Mouse (Mus musculus) left cerebral cortex, adult 2 months (tissue): ENCODE measurements around the gene Aurka. TPM values are rescaled to one million over a fixed set of nuclear protein-coding genes. Genes with fewer than 3 reads are reported as not detected.

Source experiments
- DNase-seq, 2 experiments: peaks; one replicate each; pipeline ENCODE4 v3.0.0; 2021 to 2022; ENCODE audit warnings: low spot score in 2 of 2, mixed read lengths in 1 of 2; ENCODE audit errors: extremely low spot score in 1 of 2
- H3K27ac ChIP-seq: fragments of 200-600 bp; 2 replicates; pipeline ENCODE4 v1.8.1; 2022
- H3K4me3 ChIP-seq: fragments of 200-600 bp; 2 replicates; pipeline ENCODE4 v1.8.1; 2022
- CTCF ChIP-seq: fragments of 200-600 bp; IDR thresholded peaks from 2 replicates; pipeline ENCODE4 v1.8.1; 2022; ENCODE audit warnings: antibody characterized with exemption, mild to moderate bottlenecking, moderate library complexity
- intact Hi-C: fragments of 180-260 bp; cut with DNase I; formaldehyde crosslinking; loops from one replicate; pipeline ENCODE4 v1.15.1; 2025
- total RNA-seq, 2 experiments: library from RNA; stranded (reverse); gene quantifications; 2 replicates each; pipeline ENCODE4 v1.2.3; 2021

Aurka gene
- total RNA-seq, 2 experiments from 2014 or later: 0.87 to 1.2 TPM

- DNase-seq: peak; percentile 28 to 31
- Histone ChIP-seq H3K4me3 (peak overlapping the region; percentile 60), H3K27ac (no peak overlapping the region; the same call in 1 of the 2 replicates)
- no peak; the same call in 1 of the 2 replicates for TF ChIP-seq CTCF
- intact Hi-C loops: loop anchor here (10.0 kb wide), 1 partner anchor 1831 kb away; no protein-coding TSS in a partner anchor
These were observed 24.1 kb downstream of the Aurka start for GRCm38 (mm10) chr2:172346034-172346929.

DNA sequence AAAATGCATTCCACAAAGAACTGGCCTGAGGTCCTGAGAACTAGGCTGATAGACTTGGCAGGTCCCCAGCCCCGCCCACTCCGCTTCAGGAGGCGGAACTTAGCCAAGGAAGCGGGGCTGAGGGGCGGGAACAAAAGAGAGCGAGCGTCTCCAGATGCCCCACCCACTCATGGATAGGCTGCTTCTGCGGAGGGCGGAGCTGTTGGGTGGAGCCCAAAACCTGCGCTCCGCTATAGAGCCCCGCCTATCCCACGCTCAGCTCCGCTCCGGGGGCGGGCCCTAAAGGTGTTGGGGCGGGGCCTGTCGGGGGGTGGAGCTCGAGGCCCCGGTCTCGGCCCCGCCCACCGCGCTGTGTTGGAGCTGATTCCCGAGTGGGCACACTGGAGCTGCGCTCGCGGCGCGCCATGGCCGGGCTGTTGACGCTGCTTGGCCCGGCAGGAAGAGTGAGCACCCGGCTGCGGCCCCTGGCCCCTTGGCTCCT lies 25.0 kb downstream of the Aurka start, which contains the start of gene Fam210b:
Fam210b (plus strand) TSS at position 308 of the 481 bp plus-strand sequence.
- no peak for TF ChIP-seq CTCF
- DNase-seq: peak; percentile 91 to 94
- intact Hi-C loops: loop anchor here (2.0 to 10.0 kb wide), 2 partner anchors 26 to 1830 kb away; partner anchors contain the start of genes Aurka and Cstf1
- Histone ChIP-seq H3K27ac (peak within 1 kb of the TSS; percentile 28), H3K4me3 (peak within 1 kb of the TSS; percentile 60)

DNA sequence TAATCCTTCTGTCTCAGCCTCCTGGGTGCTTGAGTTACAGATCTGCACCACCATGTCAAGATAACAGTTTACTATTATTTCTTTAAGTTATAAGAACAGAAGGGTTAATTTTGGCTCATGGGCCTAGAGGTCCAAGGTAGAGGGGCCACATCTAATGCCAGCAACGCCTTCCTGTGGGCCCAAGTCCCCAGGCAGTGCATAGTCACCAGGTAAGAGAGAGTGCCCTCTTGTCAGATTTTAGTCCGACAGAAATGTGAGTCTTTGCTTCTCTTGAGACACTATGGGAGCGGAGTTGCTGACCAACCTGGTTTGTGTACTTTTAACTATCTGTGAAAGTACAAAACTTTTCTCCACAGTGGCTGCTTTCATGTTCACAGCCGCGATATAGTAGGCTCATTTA lies 25.7 kb downstream of the Aurka start:
- Histone ChIP-seq H3K27ac (0 out of 2 replicates have a peak overlapping the region, but pooled peaks have one; percentile 19), H3K4me3 (no peak overlapping the region; the same call in 1 of the 2 replicates)
- intact Hi-C loops: loop anchor here (2.0 to 10.0 kb wide), 2 partner anchors 26 to 1830 kb away; partner anchors contain the start of genes Aurka and Cstf1
- DNase-seq: no peak
- no peak for TF ChIP-seq CTCF

GRCm38 (mm10) chr2:172343751-172344150 lies 26.6 kb downstream of the Aurka start:
- Histone ChIP-seq H3K4me3 (no peak overlapping the region), H3K27ac (no peak overlapping the region)
- no peak for TF ChIP-seq CTCF
- DNase-seq: no peak
- intact Hi-C loops: loop anchor here (2.0 to 10.0 kb wide), 2 partner anchors 27 to 1829 kb away; partner anchors contain the start of genes Aurka and Cstf1

DNA sequence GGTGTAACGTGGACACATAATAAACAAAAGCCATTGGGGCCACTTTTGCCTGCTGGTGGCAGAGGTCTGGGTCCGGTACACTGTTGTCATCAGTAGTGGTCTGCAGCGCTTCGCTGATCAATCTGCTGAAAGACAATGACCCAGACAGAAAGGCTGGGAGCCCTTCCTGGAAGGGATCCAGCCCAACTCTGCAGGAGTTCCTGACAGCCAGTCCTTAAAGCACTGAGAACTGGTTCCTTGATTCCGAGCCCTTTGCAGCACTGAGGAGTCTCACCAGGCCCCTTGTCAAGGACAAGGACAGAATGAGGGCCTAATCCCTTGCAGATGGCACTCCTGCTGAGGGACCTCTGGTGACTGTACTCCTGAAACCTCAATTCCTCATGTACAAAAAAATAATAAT lies 28.7 kb downstream of the Aurka start:
- intact Hi-C loops: loop anchor here (10.0 kb wide), 1 partner anchor 1827 kb away; no protein-coding TSS in a partner anchor
- DNase-seq: no peak
- TF ChIP-seq CTCF: no peak

GRCm38 (mm10) chr2:172340936-172341335 lies 29.4 kb downstream of the Aurka start:
- no peak for TF ChIP-seq CTCF
- H3K27ac ChIP-seq: no peak overlapping the region
- H3K4me3 ChIP-seq: no peak overlapping the region
- intact Hi-C loops: loop anchor here (10.0 kb wide), 1 partner anchor 1826 kb away; no protein-coding TSS in a partner anchor
- DNase-seq: no peak

More for the DNA sequence above, 28.7 kb downstream of the Aurka start:
- no peak overlapping the region for H3K27ac ChIP-seq
- no peak overlapping the region for H3K4me3 ChIP-seq

GRCm38 (mm10) chr2:172338206-172338942 lies 32.0 kb downstream of the Aurka start:
- TF ChIP-seq CTCF: no peak
- no peak overlapping the region for H3K27ac ChIP-seq
- H3K4me3 ChIP-seq: no peak overlapping the region
- intact Hi-C loops: no loop called here
- DNase-seq: no peak

- Histone ChIP-seq H3K4me3 (no peak overlapping the region), H3K27ac (no peak overlapping the region)
- intact Hi-C loops: loop anchor here (1.0 to 10.0 kb wide), 3 partner anchors 81 to 1414 kb away; partner anchors contain the start of gene Mc3r
- peak; percentile 80 to 85 for DNase-seq
- peak; percentile 91 for TF ChIP-seq CTCF
These were observed 41.2 kb downstream of the Aurka start for GRCm38 (mm10) chr2:172329179-172329578.

- no peak for DNase-seq
- Histone ChIP-seq H3K4me3 (no peak overlapping the region), H3K27ac (no peak overlapping the region)
- intact Hi-C loops: loop anchor here (10.0 kb wide), 1 partner anchor 1413 kb away; no protein-coding TSS in a partner anchor
- no peak for TF ChIP-seq CTCF
These were observed 42.1 kb downstream of the Aurka start for GRCm38 (mm10) chr2:172328248-172328647.

GRCm38 (mm10) chr2:172320878-172321277 lies 49.5 kb downstream of the Aurka start:
- TF ChIP-seq CTCF: no peak
- intact Hi-C loops: loop anchor here (10.0 kb wide), 1 partner anchor 1406 kb away; no protein-coding TSS in a partner anchor

GRCm38 (mm10) chr2:172311731-172312130 lies 58.6 kb downstream of the Aurka start:
- no peak for TF ChIP-seq CTCF
- intact Hi-C loops: no loop called here
- DNase-seq: no peak
- no peak overlapping the region for H3K27ac ChIP-seq
- no peak overlapping the region for H3K4me3 ChIP-seq

More at GRCm38 (mm10) chr2:172320878-172321277, 49.5 kb downstream of the Aurka start:
- Histone ChIP-seq H3K4me3 (no peak overlapping the region), H3K27ac (no peak overlapping the region)
- DNase-seq: no peak
